23 mouse cellular contexts compared by ENCODE assay signal in the genomic region with DNA sequence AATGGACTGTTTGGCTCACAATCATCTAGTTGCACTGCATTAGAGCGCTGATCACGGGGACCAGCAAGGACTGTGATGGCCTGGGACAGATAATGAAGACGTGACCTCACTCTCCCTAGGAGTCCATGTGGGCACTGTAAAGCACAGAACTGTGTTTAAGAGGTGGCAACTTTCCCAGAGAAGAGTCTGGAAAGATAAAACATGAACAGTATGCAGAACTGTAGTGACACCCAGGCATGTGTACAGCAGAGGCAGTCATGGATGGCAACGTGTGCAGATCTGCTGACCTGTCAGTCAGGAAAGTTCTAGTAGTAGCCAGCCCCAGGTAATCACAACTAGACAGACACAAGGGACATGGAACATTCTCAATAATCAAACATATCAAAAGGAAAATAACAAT.
"Had no signal": no experiment of that assay in that cellular context is flagged by ENCODE, and none has a peak within 500 bp of the region (broad histone marks: within the 10 kb centered on the region; RNA-seq: fewer than 3 reads in every experiment).

No protein-coding gene starts in this region.

- H3K36me3 ChIP-seq: heart, embryonic 12.5 days; hindbrain, embryonic 13.5 days; hindbrain, embryonic 15.5 days; kidney, embryonic 15.5 days; limb, embryonic 13.5 days; limb, embryonic 15.5 days; liver, embryonic 12.5 days had no signal

- H3K9me3 ChIP-seq: hindbrain, embryonic 13.5 days; hindbrain, embryonic 15.5 days; kidney, embryonic 15.5 days; limb, embryonic 15.5 days had no signal

- DNase-seq: gastrocnemius, postnatal 14 days; gastrocnemius, postnatal 36 days; heart, adult 18-20 months; heart, postnatal 10 days; kidney, adult 11 months; kidney, adult 2 months; kidney, adult 9 months; kidney, postnatal 14 days; kidney, postnatal 36 days; layer of hippocampus, adult 9-11 months; layer of hippocampus, postnatal 36 days; left cerebral cortex, postnatal 4 days had no signal

- H3K4me1 ChIP-seq: heart, embryonic 12.5 days; hindbrain, embryonic 13.5 days; hindbrain, embryonic 15.5 days; kidney, embryonic 15.5 days; limb, embryonic 13.5 days; limb, embryonic 15.5 days; liver, embryonic 12.5 days had no signal

- H3K4me3 ChIP-seq: heart, embryonic 12.5 days; hindbrain, embryonic 13.5 days; hindbrain, embryonic 15.5 days; kidney, embryonic 15.5 days; limb, embryonic 13.5 days; limb, embryonic 15.5 days; liver, embryonic 12.5 days had no signal

- H3K27ac ChIP-seq: hindbrain, embryonic 13.5 days; hindbrain, embryonic 15.5 days; hindbrain, postnatal 0 days; kidney, embryonic 15.5 days; kidney, postnatal 0 days; limb, embryonic 13.5 days; limb, embryonic 15.5 days; liver, embryonic 12.5 days; liver, embryonic 14.5 days had no signal

- H3K27me3 ChIP-seq: heart, embryonic 12.5 days; hindbrain, embryonic 13.5 days; hindbrain, embryonic 15.5 days; kidney, embryonic 15.5 days; limb, embryonic 13.5 days; limb, embryonic 15.5 days; liver, embryonic 12.5 days had no signal

- ATAC-seq: hindbrain, postnatal 0 days; intestine, embryonic 16.5 days; liver, embryonic 12.5 days had no signal
